Mouse (Mus musculus): ENCODE results near the gene Dchs1.

GRCm38 (mm10) chr7:105728701-105729428 lies 58.6 kb downstream of the Dchs1 start:
- no peak for TF ChIP-seq CTCF (IDR thresholded peaks at IDR 0.05; ENCODE audit: control insufficient read depth, insufficient read depth, low read length)
- no peak for TF ChIP-seq POLR2A (IDR thresholded peaks at IDR 0.05; ENCODE audit: borderline replicate concordance, control insufficient read depth, low read depth, low read length)
